Mouse (Mus musculus) testis, adult 2 months (tissue): Measurements from ENCODE around the gene Rbfox1.

ENCODE experiments used
- CTCF ChIP-seq: fragments of 200-500 bp; IDR thresholded peaks from 2 replicates; pipeline ENCODE4 v1.5.1; 2012; ENCODE audit warnings: low read depth, mild to moderate bottlenecking, inconsistent platforms, low read length, moderate library complexity; ENCODE audit not compliant: control insufficient read depth, insufficient read depth, insufficient replicate concordance
- POLR2A ChIP-seq: fragments of 200-500 bp; IDR thresholded peaks from 2 replicates; pipeline ENCODE4 v1.6.1; 2012; ENCODE audit warnings: low read depth, mild to moderate bottlenecking, inconsistent platforms, low read length, moderate library complexity; ENCODE audit not compliant: control insufficient read depth

DNA sequence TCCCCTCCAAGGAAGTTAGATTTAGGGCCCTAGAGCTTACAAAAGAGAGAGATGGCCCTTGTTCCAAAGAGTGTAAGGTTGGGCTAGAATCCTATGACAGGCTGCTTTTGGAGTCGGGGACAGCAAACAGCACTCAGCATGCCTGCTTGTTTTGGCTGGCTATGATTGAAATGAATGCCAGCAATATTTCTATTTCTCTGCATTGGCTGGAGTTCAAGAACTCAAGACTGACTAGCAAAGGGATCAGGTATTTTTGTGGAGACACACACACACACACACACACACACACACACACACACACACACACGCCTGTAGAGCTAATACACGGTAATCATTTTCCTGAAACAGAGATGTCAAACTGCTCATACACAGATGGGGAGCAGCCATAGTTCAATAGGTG lies 1566.0 kb downstream of the Rbfox1 start:
- TF ChIP-seq CTCF (no peak), POLR2A (no peak)
